Mouse (Mus musculus): ENCODE measurements around the gene Cpsf4l. TPM values are rescaled to one million over a fixed set of nuclear protein-coding genes. Genes with fewer than 3 reads are reported as not detected.

Gene Cpsf4l
- polyA plus RNA-seq, 2 experiments, result 0.02 to 0.11 TPM

DNA sequence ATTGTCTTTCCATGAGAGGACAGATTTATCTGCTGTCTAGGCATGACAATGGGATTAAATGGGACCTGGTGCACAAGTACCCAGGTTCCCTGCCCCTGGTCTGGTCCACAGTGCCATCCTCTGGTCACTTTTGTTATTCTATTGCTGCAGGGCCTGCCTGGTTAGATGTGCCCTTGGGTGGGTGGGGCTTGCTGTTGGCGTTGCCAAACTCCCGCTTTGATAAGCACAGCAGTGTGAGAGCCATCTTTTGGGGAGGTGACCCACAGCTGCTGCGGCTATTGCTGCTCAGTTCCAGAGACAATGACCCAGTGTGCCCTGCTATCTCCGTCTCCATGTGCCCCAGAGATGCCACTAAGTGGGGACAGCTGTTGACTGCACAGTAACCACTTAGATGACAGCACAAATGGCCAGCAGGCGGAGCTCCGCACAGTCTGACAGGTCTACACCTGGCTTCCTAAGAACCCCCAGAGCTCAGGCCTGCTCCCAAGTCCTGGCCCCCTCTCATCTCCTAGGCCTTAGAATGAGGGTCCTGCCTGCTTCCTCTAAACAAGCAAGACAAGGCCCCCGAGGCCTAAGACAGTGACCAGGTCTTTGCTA, 5.4 kb upstream of the Cpsf4l start:
- Histone ChIP-seq H3K4me2 (ENCODE audit: low read depth) (no peak overlapping the region), H3K27me3 (ENCODE audit: control insufficient read depth, insufficient read depth, low read length) (peaks cover 2% of the 10 kb centered on the region), H3K9me3 (ENCODE audit: control insufficient read depth, low read length) (no peaks in the 10 kb centered on the region), H3K27ac (no peak overlapping the region), H3K4me1 (replicated peaks; ENCODE audit: control insufficient read depth in 2 of 2, insufficient read depth in 2 of 2, low read length in 1 of 2) (no peaks in the 10 kb centered on the region), H3K36me3 (replicated peaks; ENCODE audit: control insufficient read depth, insufficient read depth, low read depth) (no peaks in the 10 kb centered on the region), H3K4me3 (ENCODE audit: insufficient read depth in 1 of 2, low read depth in 2 of 2, low read length in 2 of 2) (no peak overlapping the region), H3K9ac (replicated peaks) (no peak overlapping the region)
- peak; percentile 41 for TF ChIP-seq CTCF (IDR thresholded peaks at IDR 0.05; ENCODE audit: low read depth)
- TF ChIP-seq EP300 (IDR thresholded peaks at IDR 0.05; ENCODE audit: low read depth), result no peak
- WGBS (ENCODE audit: insufficient replicate concordance), result 55% methylated on average over 7 of the region's 7 CpGs
- DNase-seq (ENCODE audit: low read depth in 3 of 3, low spot score in 3 of 3), result no peak
- peak; percentile 31; the same call in 1 of the 2 replicates for ATAC-seq (ENCODE audit: insufficient read depth)

DNA sequence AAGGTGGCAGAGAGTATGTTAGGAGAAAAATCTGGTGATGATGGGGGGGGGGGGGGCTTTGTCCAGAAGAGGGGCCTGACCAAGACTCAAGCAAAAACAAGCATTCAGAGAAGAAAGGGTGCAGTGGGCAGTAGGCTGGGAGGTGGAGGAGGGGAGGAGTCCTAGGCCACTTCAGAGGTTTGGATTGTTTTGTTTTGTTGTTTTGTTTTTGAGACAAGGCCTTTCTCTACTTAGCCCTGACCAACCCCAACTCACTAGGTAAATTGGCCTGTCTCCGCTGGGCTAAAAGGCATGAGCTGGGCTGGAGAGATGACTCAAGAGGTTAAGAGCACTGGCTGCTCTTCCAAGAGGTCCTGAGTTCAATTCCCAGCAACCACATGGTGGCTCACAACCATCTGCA, 1.2 kb upstream of the Cpsf4l start:
- Histone ChIP-seq H3K4me2 (ENCODE audit: low read depth) (no peak overlapping the region), H3K4me1 (replicated peaks; ENCODE audit: control insufficient read depth in 2 of 2, insufficient read depth in 2 of 2, low read length in 1 of 2) (no peaks in the 10 kb centered on the region), H3K27ac (no peak overlapping the region), H3K9me3 (ENCODE audit: control insufficient read depth, low read length) (no peaks in the 10 kb centered on the region), H3K27me3 (ENCODE audit: control insufficient read depth, insufficient read depth, low read length) (peaks cover 8% of the 10 kb centered on the region), H3K9ac (replicated peaks) (no peak overlapping the region), H3K4me3 (ENCODE audit: insufficient read depth in 1 of 2, low read depth in 2 of 2, low read length in 2 of 2) (no peak overlapping the region), H3K36me3 (replicated peaks; ENCODE audit: control insufficient read depth, insufficient read depth, low read depth) (no peaks in the 10 kb centered on the region)
- TF ChIP-seq EP300 (IDR thresholded peaks at IDR 0.05; ENCODE audit: low read depth) (no peak), CTCF (IDR thresholded peaks at IDR 0.05; ENCODE audit: low read depth) (no peak)
- no peak for DNase-seq (ENCODE audit: low read depth in 3 of 3, low spot score in 3 of 3)
- no peak for ATAC-seq (ENCODE audit: insufficient read depth)
- WGBS (ENCODE audit: insufficient replicate concordance), result 75% methylated on average over 1 of the region's 1 CpGs

DNA sequence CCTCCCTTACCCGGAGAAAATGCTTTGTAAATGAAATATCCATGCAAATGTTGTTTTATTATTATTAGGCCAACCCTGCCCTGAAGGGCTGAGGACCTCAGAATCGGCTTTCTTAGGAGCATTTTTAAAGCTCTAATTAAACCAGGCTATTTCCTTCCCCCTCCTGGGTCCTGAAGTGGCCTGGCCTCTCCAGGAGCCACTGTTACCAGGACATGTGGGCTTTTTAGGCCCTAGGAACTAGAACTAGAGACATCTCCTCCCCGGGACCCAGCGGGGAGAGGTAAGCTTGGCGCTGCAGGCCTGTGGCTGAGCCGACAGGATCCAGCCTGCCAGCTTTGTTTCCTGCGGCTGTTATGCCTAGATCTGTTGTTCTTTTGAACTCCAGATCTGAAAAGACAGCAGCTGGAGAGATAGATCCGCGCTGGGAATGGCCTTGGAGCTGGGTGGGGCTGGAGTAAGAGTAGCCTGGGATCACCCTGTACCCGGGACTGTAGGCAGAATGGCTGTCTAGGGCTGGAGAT, 500 bp upstream of the Cpsf4l start:
- Histone ChIP-seq H3K9ac (replicated peaks) (no peak overlapping the region), H3K36me3 (replicated peaks; ENCODE audit: control insufficient read depth, insufficient read depth, low read depth) (no peaks in the 10 kb centered on the region), H3K27me3 (ENCODE audit: control insufficient read depth, insufficient read depth, low read length) (peaks cover 8% of the 10 kb centered on the region), H3K4me2 (ENCODE audit: low read depth) (no peak overlapping the region), H3K9me3 (ENCODE audit: control insufficient read depth, low read length) (no peaks in the 10 kb centered on the region), H3K4me1 (replicated peaks; ENCODE audit: control insufficient read depth in 2 of 2, insufficient read depth in 2 of 2, low read length in 1 of 2) (no peaks in the 10 kb centered on the region), H3K4me3 (ENCODE audit: insufficient read depth in 1 of 2, low read depth in 2 of 2, low read length in 2 of 2) (no peak overlapping the region), H3K27ac (no peak overlapping the region)
- no peak for ATAC-seq (ENCODE audit: insufficient read depth)
- WGBS (ENCODE audit: insufficient replicate concordance), result 19% methylated on average over 10 of the region's 10 CpGs
- TF ChIP-seq EP300 (IDR thresholded peaks at IDR 0.05; ENCODE audit: low read depth) (no peak), CTCF (IDR thresholded peaks at IDR 0.05; ENCODE audit: low read depth) (no peak)
- no peak for DNase-seq (ENCODE audit: low read depth in 3 of 3, low spot score in 3 of 3)

DNA sequence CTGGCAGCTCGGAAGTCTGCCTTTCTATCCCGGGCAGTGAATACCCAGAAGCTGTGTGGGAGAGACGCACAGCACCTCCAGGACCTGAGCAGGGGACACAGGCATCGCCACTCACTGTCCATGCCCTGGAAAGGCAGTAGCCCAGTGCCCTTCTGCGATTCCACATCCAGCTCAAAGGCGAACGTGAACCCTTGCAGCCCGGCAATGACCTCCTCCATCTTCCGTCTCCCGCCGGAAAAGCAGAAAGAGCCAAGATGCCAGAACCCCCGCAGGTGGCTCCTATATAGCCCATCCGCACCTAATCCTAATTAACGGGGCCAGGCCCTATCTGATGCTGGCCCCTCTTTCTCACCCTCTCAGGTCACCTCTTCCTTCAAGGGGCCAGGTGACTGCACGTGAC, 545 bp downstream of the Cpsf4l start:
- no peak overlapping the region for H3K27ac ChIP-seq
- ATAC-seq (ENCODE audit: insufficient read depth) (no peak), DNase-seq (ENCODE audit: low read depth in 3 of 3, low spot score in 3 of 3) (no peak)
- H3K9me3 ChIP-seq (ENCODE audit: control insufficient read depth, low read length), result no peaks in the 10 kb centered on the region
- no peak overlapping the region for H3K4me3 ChIP-seq (ENCODE audit: insufficient read depth in 1 of 2, low read depth in 2 of 2, low read length in 2 of 2)
- H3K9ac ChIP-seq (replicated peaks), result no peak overlapping the region
- WGBS (ENCODE audit: insufficient replicate concordance), result 27% methylated on average over 15 of the region's 15 CpGs
- H3K4me2 ChIP-seq (ENCODE audit: low read depth), result no peak overlapping the region
- no peak for TF ChIP-seq CTCF (IDR thresholded peaks at IDR 0.05; ENCODE audit: low read depth)
- no peak for TF ChIP-seq EP300 (IDR thresholded peaks at IDR 0.05; ENCODE audit: low read depth)
- peaks cover 8% of the 10 kb centered on the region for H3K27me3 ChIP-seq (ENCODE audit: control insufficient read depth, insufficient read depth, low read length)
- no peaks in the 10 kb centered on the region for H3K4me1 ChIP-seq (replicated peaks; ENCODE audit: control insufficient read depth in 2 of 2, insufficient read depth in 2 of 2, low read length in 1 of 2)
- no peaks in the 10 kb centered on the region for H3K36me3 ChIP-seq (replicated peaks; ENCODE audit: control insufficient read depth, insufficient read depth, low read depth)

DNA sequence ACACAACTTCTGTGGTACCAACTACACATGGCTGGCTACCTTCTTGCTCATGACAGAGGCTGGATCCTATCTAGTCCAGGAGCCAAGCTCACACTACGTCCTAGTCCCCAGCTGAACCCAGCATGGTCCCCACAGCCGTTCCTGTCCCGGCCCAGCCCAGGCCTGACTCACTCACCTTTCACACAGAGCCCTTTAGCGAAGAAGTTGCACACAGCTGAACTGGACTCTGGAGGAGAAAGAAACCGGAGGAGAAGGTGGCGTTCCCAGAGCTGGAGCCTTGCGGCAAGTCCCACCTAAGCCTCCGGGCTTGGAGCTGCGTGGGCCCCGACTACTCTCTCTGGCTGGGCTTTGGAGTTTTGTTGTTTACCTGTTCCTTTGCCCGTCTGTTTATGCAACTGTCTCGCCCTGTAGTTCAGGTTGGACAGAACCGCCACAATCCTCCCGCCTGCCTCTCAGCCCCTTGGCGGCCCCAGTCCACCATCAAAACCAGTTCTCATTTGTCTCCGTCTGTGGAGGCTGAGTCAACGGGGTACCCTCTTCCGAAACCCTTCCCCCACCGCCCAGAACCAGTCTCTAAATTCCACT, 1.1 kb downstream of the Cpsf4l start:
- DNase-seq (ENCODE audit: low read depth in 3 of 3, low spot score in 3 of 3) (no peak), ATAC-seq (ENCODE audit: insufficient read depth) (no peak)
- TF ChIP-seq CTCF (IDR thresholded peaks at IDR 0.05; ENCODE audit: low read depth) (no peak), EP300 (IDR thresholded peaks at IDR 0.05; ENCODE audit: low read depth) (no peak)
- 47% methylated on average over 19 of the region's 19 CpGs for WGBS (ENCODE audit: insufficient replicate concordance)
- H3K4me3 ChIP-seq (ENCODE audit: insufficient read depth in 1 of 2, low read depth in 2 of 2, low read length in 2 of 2), result no peak overlapping the region
- no peak overlapping the region for H3K4me2 ChIP-seq (ENCODE audit: low read depth)
- H3K27ac ChIP-seq, result no peak overlapping the region
- H3K27me3 ChIP-seq (ENCODE audit: control insufficient read depth, insufficient read depth, low read length), result peaks cover 8% of the 10 kb centered on the region
- H3K36me3 ChIP-seq (replicated peaks; ENCODE audit: control insufficient read depth, insufficient read depth, low read depth), result no peaks in the 10 kb centered on the region
- no peaks in the 10 kb centered on the region for H3K9me3 ChIP-seq (ENCODE audit: control insufficient read depth, low read length)
- H3K9ac ChIP-seq (replicated peaks), result no peak overlapping the region
- no peaks in the 10 kb centered on the region for H3K4me1 ChIP-seq (replicated peaks; ENCODE audit: control insufficient read depth in 2 of 2, insufficient read depth in 2 of 2, low read length in 1 of 2)
